In the genomic region with DNA sequence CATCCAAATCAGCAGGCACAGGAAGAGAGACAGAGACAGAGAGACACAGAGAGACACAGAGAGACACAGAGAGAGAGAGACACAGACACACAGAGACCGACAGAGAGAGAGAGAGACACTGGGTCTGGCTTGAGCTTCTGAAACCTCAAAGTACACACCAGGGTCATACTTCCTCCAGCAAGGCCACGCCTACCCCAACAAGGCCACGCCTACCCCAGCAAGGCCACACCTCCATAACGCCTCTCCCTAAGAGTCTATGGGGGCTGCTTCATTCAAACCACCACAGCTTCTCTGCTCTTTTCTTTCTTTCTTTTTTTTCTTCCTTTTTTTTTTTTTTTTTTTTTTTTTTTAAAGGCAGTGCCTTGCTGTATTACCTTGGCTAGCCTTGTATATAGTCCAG, we compare ENCODE assay signal across 27 mouse cellular contexts.
DNase-seq lines count a peak whose midpoint lies in the region; ATAC-seq and TF ChIP-seq lines count a peak whose summit lies in the region.
"Had no signal": no experiment of that assay in that cellular context is flagged by ENCODE, and none has a peak within 500 bp of the region (broad histone marks: within the 10 kb centered on the region; RNA-seq: fewer than 3 reads in every experiment).

No protein-coding gene starts in this region.

- 93% methylated on average over 4 of the region's 4 CpGs for WGBS in midbrain, embryonic 11.5 days
- 79% methylated on average over 4 of the region's 4 CpGs for WGBS in midbrain, embryonic 15.5 days
- 72% methylated on average over 4 of the region's 4 CpGs for WGBS in limb, embryonic 15.5 days

- H3K4me3 ChIP-seq in midbrain, embryonic 11.5 days (ENCODE audit: low read depth, low read length): no peak overlapping the region
- no peak overlapping the region for H3K4me3 ChIP-seq in midbrain, embryonic 15.5 days
- no peak overlapping the region for H3K4me3 ChIP-seq in ES-E14 (ENCODE audit: insufficient read depth in 1 of 2, low read depth in 1 of 2, low read length in 2 of 2, poor library complexity in 1 of 2, severe bottlenecking in 1 of 2)
- no peak overlapping the region for H3K4me3 ChIP-seq in limb, embryonic 15.5 days
- H3K4me3 ChIP-seq: embryonic facial prominence, embryonic 10.5 days; embryonic facial prominence, embryonic 13.5 days; erythroblast, embryonic 14.5 days; forebrain, embryonic 12.5 days; forebrain, embryonic 15.5 days; hindbrain, embryonic 10.5 days; hindbrain, embryonic 13.5 days; intestine, embryonic 15.5 days had no signal

- H3K4me1 ChIP-seq in midbrain, embryonic 11.5 days (ENCODE audit: control insufficient read depth, insufficient read depth, low read length): no peaks in the 10 kb centered on the region
- no peaks in the 10 kb centered on the region for H3K4me1 ChIP-seq in midbrain, embryonic 15.5 days
- H3K4me1 ChIP-seq in ES-E14 (ENCODE audit: control insufficient read depth in 2 of 2, insufficient read depth in 2 of 2, low read length in 2 of 2, poor library complexity in 1 of 2): no peaks in the 10 kb centered on the region
- H3K4me1 ChIP-seq in limb, embryonic 15.5 days: peaks cover 4% of the 10 kb centered on the region; the same call in 1 of the 2 replicates
- H3K4me1 ChIP-seq: embryonic facial prominence, embryonic 10.5 days; embryonic facial prominence, embryonic 13.5 days; forebrain, embryonic 12.5 days; forebrain, embryonic 15.5 days; hindbrain, embryonic 10.5 days; hindbrain, embryonic 13.5 days; intestine, embryonic 15.5 days had no signal

- no peak overlapping the region for H3K9ac ChIP-seq in midbrain, embryonic 11.5 days (ENCODE audit: low read length)
- no peak overlapping the region for H3K9ac ChIP-seq in midbrain, embryonic 15.5 days
- no peak overlapping the region for H3K9ac ChIP-seq in ES-E14 (ENCODE audit: insufficient read depth, low read depth, low read length, poor library complexity, severe bottlenecking)
- no peak overlapping the region for H3K9ac ChIP-seq in limb, embryonic 15.5 days
- H3K9ac ChIP-seq: embryonic facial prominence, embryonic 13.5 days; forebrain, embryonic 12.5 days; forebrain, embryonic 15.5 days; hindbrain, embryonic 13.5 days; intestine, embryonic 15.5 days had no signal

- ATAC-seq in midbrain, embryonic 11.5 days (ENCODE audit: low FRiP score): no peak
- ATAC-seq in midbrain, embryonic 15.5 days (replicated peaks): no peak
- ATAC-seq in limb, embryonic 15.5 days (ENCODE audit: insufficient number of reproducible peaks, low FRiP score, low TSS enrichment, low read depth): no peak
- no peak for ATAC-seq in activated CD4-positive, CD25-positive, alpha-beta regulatory T cell, adult 4 months
- ATAC-seq: CD4-positive, CD25-positive, alpha-beta regulatory T cell, adult 4 months; forebrain, embryonic 15.5 days; hindbrain, embryonic 16.5 days; intestine, embryonic 15.5 days had no signal

- in situ Hi-C loops in ES-E14 (cut with MboI; ENCODE audit: low sequenced_read_pairs in 2 of 2, unreplicated experiment in 2 of 2): no loop called here

- no peaks in the 10 kb centered on the region for H3K27me3 ChIP-seq in midbrain, embryonic 11.5 days (ENCODE audit: control insufficient read depth, insufficient read depth, low read length)
- H3K27me3 ChIP-seq in midbrain, embryonic 15.5 days (replicated peaks): no peaks in the 10 kb centered on the region
- H3K27me3 ChIP-seq in limb, embryonic 15.5 days: no peaks in the 10 kb centered on the region
- H3K27me3 ChIP-seq: forebrain, embryonic 12.5 days; forebrain, embryonic 15.5 days; hindbrain, embryonic 13.5 days; intestine, embryonic 15.5 days had no signal

- no peaks in the 10 kb centered on the region for H3K36me3 ChIP-seq in midbrain, embryonic 11.5 days (ENCODE audit: control insufficient read depth, insufficient read depth, low read length)
- H3K36me3 ChIP-seq in midbrain, embryonic 15.5 days (replicated peaks): no peaks in the 10 kb centered on the region
- H3K36me3 ChIP-seq in ES-E14 (ENCODE audit: control insufficient read depth, insufficient read depth, low read length, poor library complexity, severe bottlenecking): no peaks in the 10 kb centered on the region
- 0 out of 2 replicates have a peak, but pooled peaks cover 2% of the 10 kb centered on the region for H3K36me3 ChIP-seq in limb, embryonic 15.5 days
- H3K36me3 ChIP-seq: embryonic facial prominence, embryonic 10.5 days; embryonic facial prominence, embryonic 13.5 days; forebrain, embryonic 12.5 days; forebrain, embryonic 15.5 days; hindbrain, embryonic 10.5 days; hindbrain, embryonic 13.5 days; intestine, embryonic 15.5 days had no signal

- H3K4me2 ChIP-seq in midbrain, embryonic 11.5 days: no peak overlapping the region
- no peak overlapping the region for H3K4me2 ChIP-seq in midbrain, embryonic 15.5 days
- no peak overlapping the region for H3K4me2 ChIP-seq in limb, embryonic 15.5 days
- H3K4me2 ChIP-seq: embryonic facial prominence, embryonic 13.5 days; forebrain, embryonic 12.5 days; forebrain, embryonic 15.5 days; heart, embryonic 11.5 days; hindbrain, embryonic 13.5 days; intestine, embryonic 15.5 days had no signal

- peak; percentile 37 for DNase-seq in midbrain, embryonic 11.5 days (ENCODE audit: low spot score, missing footprints)
- DNase-seq in ES-E14 (ENCODE audit: low read depth, low spot score) (peak; percentile 26), R1 (ENCODE audit: low read depth, low spot score) (peak; percentile 67)
- DNase-seq in spleen, postnatal 36 days (ENCODE audit: low spot score in 2 of 2): no peak
- DNase-seq: adrenal gland, adult 8-10 months; adrenal gland, postnatal 25 days; cerebellum, adult 11-12 months; cerebellum, adult 8-10 months; cerebellum, postnatal 10 days; cerebellum, postnatal 36 days; embryo, embryonic 11 days; gastrocnemius, postnatal 25 days; heart, postnatal 36 days had no signal

- H3K27ac ChIP-seq in midbrain, embryonic 11.5 days (ENCODE audit: low read depth, low read length): no peak overlapping the region
- H3K27ac ChIP-seq in midbrain, embryonic 15.5 days: no peak overlapping the region
- H3K27ac ChIP-seq in ES-E14 (ENCODE audit: insufficient read depth, low read depth, low read length, poor library complexity, severe bottlenecking): no peak overlapping the region
- peak overlapping the region; percentile 76 for H3K27ac ChIP-seq in limb, embryonic 15.5 days
- H3K27ac ChIP-seq: embryonic facial prominence, embryonic 10.5 days; embryonic facial prominence, embryonic 13.5 days; forebrain, embryonic 12.5 days; forebrain, embryonic 15.5 days; hindbrain, embryonic 10.5 days; hindbrain, embryonic 13.5 days; intestine, embryonic 15.5 days had no signal

- peaks cover 4% of the 10 kb centered on the region; the same call in 1 of the 2 replicates for H3K9me3 ChIP-seq in midbrain, embryonic 11.5 days (ENCODE audit: control insufficient read depth, low read length)
- H3K9me3 ChIP-seq in midbrain, embryonic 15.5 days: no peaks in the 10 kb centered on the region
- no peaks in the 10 kb centered on the region for H3K9me3 ChIP-seq in ES-E14 (ENCODE audit: control insufficient read depth, insufficient read depth, low read depth, low read length)
- no peaks in the 10 kb centered on the region for H3K9me3 ChIP-seq in limb, embryonic 15.5 days
- H3K9me3 ChIP-seq: forebrain, embryonic 15.5 days; intestine, embryonic 15.5 days had no signal

TF ChIP-seq in ES-E14, 5 proteins besides CTCF, POLR2A, EP300 and RAD21:
- TF ChIP-seq CHD2 (IDR thresholded peaks at IDR 0.05; ENCODE audit: low read depth, low read length) (no peak), HCFC1 (IDR thresholded peaks at IDR 0.05; ENCODE audit: borderline replicate concordance, insufficient read depth, low read length) (no peak)

Comparison
In these comparisons a context has a peak if more than half of its experiments do, and no peak if none do; other contexts are left out.
1. DNase-seq: peak in midbrain, embryonic 11.5 days (single experiment), ES-E14 (single experiment) and R1 (single experiment); none in spleen, postnatal 36 days (0 of 2).